Mouse (Mus musculus): ENCODE measurements at regions not wholly inside any gene's neighbourhood (a gene's known extent, or its start where the extent isn't known, plus 50 kb on each side); places are given as distances from the start of the nearest gene placed in this dataset.

DNA sequence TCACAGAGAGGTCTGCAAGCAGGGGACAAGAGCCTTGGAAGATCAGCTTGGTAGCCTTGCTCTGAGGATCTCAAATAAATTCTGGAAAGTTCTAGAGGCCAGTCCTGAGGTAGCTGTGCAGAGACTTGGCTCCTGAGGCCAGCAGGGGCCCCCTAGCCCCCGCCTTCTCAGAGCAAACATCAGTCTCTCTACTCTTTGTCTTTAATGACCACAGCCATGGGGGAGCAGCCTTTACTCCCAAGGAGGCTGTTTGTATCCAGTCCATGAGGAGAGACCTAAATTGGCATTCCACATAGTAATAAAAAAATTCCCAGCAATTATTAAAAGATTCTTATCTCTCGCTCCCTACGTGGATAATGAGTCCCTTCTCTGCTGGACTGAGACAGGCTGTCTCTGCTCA lies 726.8 kb downstream of the Gm826 start:
- Histone ChIP-seq H3K9me3 (replicated peaks; ENCODE audit: control insufficient read depth, insufficient read depth, low read length, poor library complexity, severe bottlenecking) (no peaks in the 10 kb centered on the region), H3K4me1 (ENCODE audit: control insufficient read depth, insufficient read depth, low read length) (no peaks in the 10 kb centered on the region), H3K27me3 (ENCODE audit: control insufficient read depth, insufficient read depth, low read length, poor library complexity, severe bottlenecking) (no peaks in the 10 kb centered on the region), H3K4me3 (ENCODE audit: low read depth, low read length) (no peak overlapping the region), H3K27ac (ENCODE audit: insufficient read depth, low read length) (no peak overlapping the region), H3K9ac (ENCODE audit: low read depth, poor library complexity, severe bottlenecking) (no peak overlapping the region), H3K36me3 (ENCODE audit: control insufficient read depth, insufficient read depth, low read length, poor library complexity, severe bottlenecking) (no peaks in the 10 kb centered on the region)
- TF ChIP-seq CTCF (IDR thresholded peaks at IDR 0.05; ENCODE audit: low read depth, low read length) = no peak
- no peak for TF ChIP-seq EP300 (IDR thresholded peaks at IDR 0.05; ENCODE audit: insufficient read depth, low read depth, low read length)
- no peak for TF ChIP-seq POLR2A (IDR thresholded peaks at IDR 0.05; ENCODE audit: insufficient read depth, low read length)

DNA sequence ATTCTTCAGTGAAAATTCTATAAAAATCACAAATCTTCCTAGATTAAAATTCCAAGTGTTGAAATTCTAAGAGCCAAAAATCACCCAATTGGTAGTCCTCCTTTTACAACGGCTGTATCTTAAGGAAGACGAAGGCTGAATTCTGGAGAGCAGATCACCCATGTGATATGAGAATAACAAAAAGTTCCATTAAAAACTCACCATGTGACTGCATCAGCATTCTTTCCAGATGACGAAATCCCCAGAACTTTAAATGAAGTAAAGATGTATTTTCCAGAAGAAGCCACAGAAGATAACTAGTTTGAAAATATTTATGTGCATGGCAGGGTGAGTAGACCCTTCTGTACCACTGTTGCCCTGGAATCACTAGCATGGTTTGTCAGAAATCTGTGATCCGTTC lies 723.5 kb downstream of the Gm826 start:
- H3K4me1 ChIP-seq (ENCODE audit: control insufficient read depth, insufficient read depth, low read length) = no peaks in the 10 kb centered on the region
- no peaks in the 10 kb centered on the region for H3K27me3 ChIP-seq (ENCODE audit: control insufficient read depth, insufficient read depth, low read length, poor library complexity, severe bottlenecking)
- no peak for TF ChIP-seq EP300 (IDR thresholded peaks at IDR 0.05; ENCODE audit: insufficient read depth, low read depth, low read length)
- TF ChIP-seq CTCF (IDR thresholded peaks at IDR 0.05; ENCODE audit: low read depth, low read length) = no peak
- TF ChIP-seq POLR2A (IDR thresholded peaks at IDR 0.05; ENCODE audit: insufficient read depth, low read length) = no peak
- H3K9me3 ChIP-seq (replicated peaks; ENCODE audit: control insufficient read depth, insufficient read depth, low read length, poor library complexity, severe bottlenecking) = no peaks in the 10 kb centered on the region
- no peak overlapping the region for H3K4me3 ChIP-seq (ENCODE audit: low read depth, low read length)
- H3K36me3 ChIP-seq (ENCODE audit: control insufficient read depth, insufficient read depth, low read length, poor library complexity, severe bottlenecking) = no peaks in the 10 kb centered on the region
- no peak overlapping the region for H3K27ac ChIP-seq (ENCODE audit: insufficient read depth, low read length)
- no peak overlapping the region for H3K9ac ChIP-seq (ENCODE audit: low read depth, poor library complexity, severe bottlenecking)

DNA sequence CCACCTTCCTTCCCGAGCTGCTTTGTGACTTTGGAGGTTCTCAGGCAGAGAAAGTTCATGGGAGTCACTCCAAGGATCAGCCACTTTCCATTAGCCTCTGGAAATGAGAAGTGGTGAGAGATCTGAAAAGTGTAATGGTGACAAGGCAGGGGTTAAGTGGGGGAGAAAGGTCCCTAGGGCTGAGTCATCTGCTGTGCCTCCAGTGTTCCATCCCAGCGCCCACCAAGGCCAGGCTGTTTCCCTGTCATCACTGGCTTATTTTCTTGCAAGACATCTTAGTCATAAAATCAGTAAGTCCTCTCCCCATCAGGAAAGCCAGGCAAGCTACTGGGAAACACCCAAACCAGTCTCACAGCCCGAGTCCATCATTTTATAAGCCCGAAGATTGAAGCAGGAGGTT lies 717.3 kb downstream of the Gm826 start:
- Histone ChIP-seq H3K27ac (ENCODE audit: insufficient read depth, low read length) (no peak overlapping the region), H3K4me1 (ENCODE audit: control insufficient read depth, insufficient read depth, low read length) (no peaks in the 10 kb centered on the region), H3K9ac (ENCODE audit: low read depth, poor library complexity, severe bottlenecking) (no peak overlapping the region), H3K4me3 (ENCODE audit: low read depth, low read length) (no peak overlapping the region), H3K27me3 (ENCODE audit: control insufficient read depth, insufficient read depth, low read length, poor library complexity, severe bottlenecking) (no peaks in the 10 kb centered on the region), H3K36me3 (ENCODE audit: control insufficient read depth, insufficient read depth, low read length, poor library complexity, severe bottlenecking) (no peaks in the 10 kb centered on the region), H3K9me3 (replicated peaks; ENCODE audit: control insufficient read depth, insufficient read depth, low read length, poor library complexity, severe bottlenecking) (no peaks in the 10 kb centered on the region)
- TF ChIP-seq EP300 (IDR thresholded peaks at IDR 0.05; ENCODE audit: insufficient read depth, low read depth, low read length) = no peak
- TF ChIP-seq CTCF (IDR thresholded peaks at IDR 0.05; ENCODE audit: low read depth, low read length) = no peak
- no peak for TF ChIP-seq POLR2A (IDR thresholded peaks at IDR 0.05; ENCODE audit: insufficient read depth, low read length)

DNA sequence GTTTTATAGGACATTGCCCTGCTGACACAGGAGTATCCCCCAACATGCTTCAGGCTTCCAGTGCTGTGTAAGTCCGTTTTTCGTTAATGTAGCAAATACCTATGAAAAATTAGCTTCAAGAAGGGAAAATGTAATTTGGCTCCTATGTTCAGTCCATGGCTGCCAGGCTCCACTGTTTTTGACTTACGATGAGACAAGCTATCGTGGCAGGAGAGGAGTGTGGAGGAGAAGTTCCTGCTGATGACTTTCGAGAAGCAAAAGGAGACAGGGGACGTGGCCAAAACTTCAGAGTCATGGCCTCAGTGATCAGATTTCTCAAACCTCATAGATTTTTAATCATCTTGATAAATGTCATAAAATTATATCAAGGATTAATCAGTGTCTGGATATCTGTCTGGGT lies 712.7 kb downstream of the Gm826 start:
- Histone ChIP-seq H3K27me3 (ENCODE audit: control insufficient read depth, insufficient read depth, low read length, poor library complexity, severe bottlenecking) (no peaks in the 10 kb centered on the region), H3K4me1 (ENCODE audit: control insufficient read depth, insufficient read depth, low read length) (no peaks in the 10 kb centered on the region), H3K27ac (ENCODE audit: insufficient read depth, low read length) (no peak overlapping the region), H3K4me3 (ENCODE audit: low read depth, low read length) (no peak overlapping the region), H3K9ac (ENCODE audit: low read depth, poor library complexity, severe bottlenecking) (no peak overlapping the region), H3K36me3 (ENCODE audit: control insufficient read depth, insufficient read depth, low read length, poor library complexity, severe bottlenecking) (no peaks in the 10 kb centered on the region), H3K9me3 (replicated peaks; ENCODE audit: control insufficient read depth, insufficient read depth, low read length, poor library complexity, severe bottlenecking) (no peaks in the 10 kb centered on the region)
- TF ChIP-seq POLR2A (IDR thresholded peaks at IDR 0.05; ENCODE audit: insufficient read depth, low read length) (no peak), CTCF (IDR thresholded peaks at IDR 0.05; ENCODE audit: low read depth, low read length) (no peak), EP300 (IDR thresholded peaks at IDR 0.05; ENCODE audit: insufficient read depth, low read depth, low read length) (no peak)

DNA sequence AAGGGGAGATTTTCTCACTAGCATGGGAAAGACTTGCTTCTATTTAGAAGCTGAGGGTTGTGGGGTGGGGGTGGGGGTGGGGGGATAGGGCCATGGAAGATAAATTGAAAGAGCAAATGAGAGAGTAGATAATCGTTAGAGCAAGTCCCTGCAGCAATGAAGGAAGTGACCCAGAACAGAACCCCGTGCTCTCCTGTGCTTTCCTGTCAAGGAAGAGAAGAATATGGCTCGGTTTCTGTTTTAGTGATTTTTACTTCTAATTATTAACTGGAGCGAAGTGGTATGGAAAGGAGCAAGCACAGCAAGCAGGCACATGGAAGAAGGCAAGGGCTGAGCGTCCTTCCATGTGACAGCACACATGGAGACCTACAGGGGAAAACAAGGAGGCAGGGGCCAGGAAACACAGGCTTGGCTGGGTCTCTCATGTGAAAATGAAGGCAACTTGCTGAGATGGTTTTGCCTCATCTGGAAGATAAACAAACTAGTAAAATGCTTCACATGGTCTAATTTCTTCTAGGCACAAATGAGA lies 711.8 kb downstream of the Gm826 start:
- Histone ChIP-seq H3K9ac (ENCODE audit: low read depth, poor library complexity, severe bottlenecking) (no peak overlapping the region), H3K36me3 (ENCODE audit: control insufficient read depth, insufficient read depth, low read length, poor library complexity, severe bottlenecking) (no peaks in the 10 kb centered on the region), H3K4me1 (ENCODE audit: control insufficient read depth, insufficient read depth, low read length) (no peaks in the 10 kb centered on the region), H3K4me3 (ENCODE audit: low read depth, low read length) (no peak overlapping the region), H3K9me3 (replicated peaks; ENCODE audit: control insufficient read depth, insufficient read depth, low read length, poor library complexity, severe bottlenecking) (no peaks in the 10 kb centered on the region), H3K27me3 (ENCODE audit: control insufficient read depth, insufficient read depth, low read length, poor library complexity, severe bottlenecking) (no peaks in the 10 kb centered on the region), H3K27ac (ENCODE audit: insufficient read depth, low read length) (no peak overlapping the region)
- TF ChIP-seq CTCF (IDR thresholded peaks at IDR 0.05; ENCODE audit: low read depth, low read length) (no peak), EP300 (IDR thresholded peaks at IDR 0.05; ENCODE audit: insufficient read depth, low read depth, low read length) (no peak), POLR2A (IDR thresholded peaks at IDR 0.05; ENCODE audit: insufficient read depth, low read length) (no peak)

DNA sequence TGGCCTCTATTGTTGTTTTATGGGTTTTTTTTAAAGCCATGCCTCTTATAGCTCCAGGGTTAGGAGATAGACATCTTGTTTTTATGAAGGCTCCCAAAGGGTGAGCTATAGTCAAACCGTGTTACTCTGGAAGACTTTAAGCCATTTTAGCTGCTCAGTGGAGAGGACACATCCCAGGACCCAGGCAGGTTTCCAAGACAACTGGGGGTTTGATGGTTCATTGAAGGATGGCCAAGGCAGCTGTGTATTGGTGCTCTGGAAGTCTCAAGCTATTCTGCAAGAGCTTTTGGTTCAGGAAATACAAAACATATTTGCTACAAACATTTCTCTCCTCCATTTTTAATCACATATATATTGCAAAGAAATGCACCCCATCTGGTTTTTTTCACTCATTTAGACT lies 708.7 kb downstream of the Gm826 start:
- Histone ChIP-seq H3K36me3 (ENCODE audit: control insufficient read depth, insufficient read depth, low read length, poor library complexity, severe bottlenecking) (no peaks in the 10 kb centered on the region), H3K27me3 (ENCODE audit: control insufficient read depth, insufficient read depth, low read length, poor library complexity, severe bottlenecking) (no peaks in the 10 kb centered on the region), H3K4me3 (ENCODE audit: low read depth, low read length) (no peak overlapping the region), H3K27ac (ENCODE audit: insufficient read depth, low read length) (no peak overlapping the region), H3K4me1 (ENCODE audit: control insufficient read depth, insufficient read depth, low read length) (no peaks in the 10 kb centered on the region), H3K9me3 (replicated peaks; ENCODE audit: control insufficient read depth, insufficient read depth, low read length, poor library complexity, severe bottlenecking) (no peaks in the 10 kb centered on the region), H3K9ac (ENCODE audit: low read depth, poor library complexity, severe bottlenecking) (no peak overlapping the region)
- TF ChIP-seq EP300 (IDR thresholded peaks at IDR 0.05; ENCODE audit: insufficient read depth, low read depth, low read length) (no peak), POLR2A (IDR thresholded peaks at IDR 0.05; ENCODE audit: insufficient read depth, low read length) (no peak), CTCF (IDR thresholded peaks at IDR 0.05; ENCODE audit: low read depth, low read length) (no peak)

All from ES-Bruce4 (cell line).